Mouse (Mus musculus) intestine, embryonic 14.5 days (tissue): ENCODE results near the gene Zbtb11. TPM values are rescaled to one million over a fixed set of nuclear protein-coding genes. Genes with fewer than 3 reads are reported as not detected.
A peak's percentile ranks its signal among the peaks of the same experiment; 100 is the strongest.

Source experiments
- ATAC-seq: fragments of 200-750 bp; cut with Nextera tagmentation; replicated peaks from 2 replicates; pipeline ENCODE4 v1.8.0; 2017; ENCODE audit warnings: low read depth, moderate number of reproducible peaks, moderate TSS enrichment, moderate library complexity; ENCODE audit not compliant: low FRiP score, low TSS enrichment
- DNase-seq: peaks from one replicate; pipeline ENCODE4 v3.0.0-alpha.2; 2018; ENCODE audit warnings: low spot score
- H3K27ac ChIP-seq: fragments of 300-500 bp; sonication (generic); 2 replicates; pipeline ENCODE4 v1.5.1; 2014; ENCODE audit warnings: low read depth, mild to moderate bottlenecking, control low read depth
- H3K27me3 ChIP-seq: fragments of 300-500 bp; sonication (generic); replicated peaks from 2 replicates; pipeline ENCODE4 v1.6.1; 2014; ENCODE audit warnings: low read length, control low read depth; ENCODE audit not compliant: control insufficient read depth, insufficient read depth
- H3K36me3 ChIP-seq: fragments of 300-500 bp; sonication (generic); 2 replicates; pipeline ENCODE4 v1.6.1; 2014; ENCODE audit warnings: low read length, control low read depth; ENCODE audit not compliant: control insufficient read depth, insufficient read depth
- H3K4me1 ChIP-seq: fragments of 300-500 bp; sonication (generic); replicated peaks from 2 replicates; pipeline ENCODE4 v1.6.1; 2014; ENCODE audit warnings: low read length, control low read depth, mixed read lengths; ENCODE audit not compliant: control insufficient read depth, insufficient read depth
- H3K4me2 ChIP-seq: fragments of 300-500 bp; sonication (generic); 2 replicates; pipeline ENCODE4 v1.6.1; 2014; ENCODE audit warnings: low read length
- H3K4me3 ChIP-seq: fragments of 300-500 bp; sonication (generic); 2 replicates; pipeline ENCODE4 v1.5.1; 2014; ENCODE audit warnings: low read depth, low read length, control low read depth, mixed read lengths
- H3K9ac ChIP-seq: fragments of 300-500 bp; sonication (generic); 2 replicates; pipeline ENCODE4 v1.6.1; 2014; ENCODE audit warnings: mild to moderate bottlenecking, low read length
- H3K9me3 ChIP-seq: fragments of 300-500 bp; sonication (generic); 2 replicates; pipeline ENCODE4 v1.6.1; 2016; ENCODE audit warnings: low read length, control low read depth; ENCODE audit not compliant: control insufficient read depth
- WGBS: fragments of 180-500 bp; shearing (Covaris S2); extraction: QIAGEN DNeasy Blood & Tissue Kit; methylation state at CpG from one replicate; pipeline ENCODE4 v1.1.7; 2014; 5-methylcytosine and 5-hydroxymethylcytosine counted together
- polyA plus RNA-seq: library from polyadenylated mRNA; unstranded; fragments of >200 nt; fragmentation: Nextera tagmentation; extraction: Ambion mirVana; gene quantifications from 2 replicates; pipeline ENCODE4 v1.2.1, GENCODE M21; 2014

Gene Zbtb11
- polyA plus RNA-seq, 1 experiment from 2014 or later: 20.3 TPM

DNA sequence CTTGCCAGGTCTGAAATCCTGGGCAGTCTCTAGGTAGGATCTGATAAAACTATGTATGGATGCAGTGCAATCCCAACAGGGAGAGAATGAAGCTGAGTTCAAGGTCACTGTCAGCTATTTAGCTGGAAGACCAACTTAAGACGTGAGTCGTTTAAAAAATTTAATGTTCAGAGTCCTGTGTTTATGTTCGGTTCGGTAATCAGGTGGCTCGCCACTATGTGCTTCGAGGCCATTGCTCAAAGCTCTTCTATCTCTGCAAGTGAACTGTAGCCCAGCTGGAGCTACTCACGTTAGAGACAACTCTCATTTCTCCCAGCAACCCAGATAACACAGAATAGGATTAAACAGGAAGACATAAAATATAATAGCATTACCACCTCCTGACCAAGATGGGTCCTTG is 40.4 kb downstream of the Zbtb11 start:
- Histone ChIP-seq H3K9me3 (0 out of 2 replicates have a peak, but pooled peaks cover 3% of the 10 kb centered on the region), H3K4me2 (no peak overlapping the region), H3K27me3 (no peaks in the 10 kb centered on the region), H3K4me1 (no peaks in the 10 kb centered on the region), H3K4me3 (no peak overlapping the region), H3K27ac (0 out of 2 replicates have a peak overlapping the region, but pooled peaks have one; percentile 11), H3K9ac (no peak overlapping the region), H3K36me3 (peaks cover 33% of the 10 kb centered on the region)
- DNase-seq (no peak), ATAC-seq (0 out of 2 replicates have a peak, but pooled peaks have one; percentile 11)
- WGBS: 64% methylated on average over 7 of the region's 7 CpGs

DNA sequence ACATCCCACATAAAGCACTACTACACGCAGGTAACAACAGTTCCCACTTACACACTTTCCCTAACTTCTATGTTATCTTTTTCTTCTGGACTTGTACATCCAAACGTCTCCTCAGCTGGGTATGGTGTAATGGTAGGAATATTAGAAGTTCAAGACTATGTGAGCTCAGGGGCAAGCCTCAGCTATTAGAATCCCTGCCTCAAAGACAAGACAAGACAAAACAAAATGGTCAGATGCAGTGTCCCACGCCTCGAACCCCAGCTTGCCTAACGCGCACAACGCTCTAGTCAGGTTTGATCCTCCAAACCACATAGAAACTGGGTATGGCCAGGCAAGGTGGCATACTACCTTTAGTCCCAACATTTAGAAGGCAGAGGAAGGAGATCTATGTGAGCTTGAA is 46.0 kb downstream of the Zbtb11 start:
- H3K4me1 ChIP-seq: 0 out of 2 replicates have a peak, but pooled peaks cover under 1% of the 10 kb centered on the region
- H3K27ac ChIP-seq: no peak overlapping the region
- no peak overlapping the region for H3K4me2 ChIP-seq
- no peak overlapping the region for H3K4me3 ChIP-seq
- H3K9ac ChIP-seq: no peak overlapping the region
- ATAC-seq (no peak), DNase-seq (no peak)
- 94% methylated on average over 7 of the region's 7 CpGs for WGBS
- no peaks in the 10 kb centered on the region for H3K9me3 ChIP-seq
- no peaks in the 10 kb centered on the region for H3K27me3 ChIP-seq
- H3K36me3 ChIP-seq: peaks cover 63% of the 10 kb centered on the region

DNA sequence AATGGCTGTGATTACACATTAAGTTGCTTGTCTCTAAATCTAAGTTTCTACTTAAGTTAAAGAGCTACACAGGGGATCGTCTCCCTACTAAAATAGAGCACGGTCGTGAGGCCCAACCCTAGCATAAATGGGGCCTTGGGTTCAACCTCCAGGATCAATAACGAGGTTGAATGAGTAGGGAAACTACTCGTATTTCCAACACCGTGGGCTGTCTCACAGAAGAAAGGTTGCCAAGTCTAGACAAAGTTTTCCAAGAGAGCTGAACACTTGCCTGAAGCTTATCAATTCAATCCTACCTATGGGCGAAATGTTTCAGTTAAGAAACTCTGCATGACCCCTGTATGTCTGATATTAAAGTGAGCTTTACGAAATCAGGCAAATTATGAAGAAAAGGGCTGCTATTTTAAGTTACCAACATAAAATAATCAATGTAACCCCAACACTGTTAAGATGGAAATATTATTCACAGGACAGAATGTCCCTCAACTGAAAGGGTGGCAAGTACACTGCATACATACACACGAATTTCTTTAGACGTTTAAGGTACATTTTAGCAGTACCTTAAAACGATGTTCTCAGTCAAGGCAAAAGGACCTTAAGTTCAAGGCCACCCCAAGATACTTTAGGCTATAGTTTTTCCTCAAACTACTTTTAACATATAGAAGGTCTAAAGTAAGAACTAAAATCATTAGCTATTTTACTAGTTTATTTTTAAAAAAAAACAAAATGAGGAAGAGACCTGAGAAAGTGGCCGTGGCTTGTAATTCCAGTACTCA is 54.4 kb downstream of the Zbtb11 start:
- DNase-seq: no peak
- H3K4me2 ChIP-seq: peak overlapping the region; percentile 85
- no peaks in the 10 kb centered on the region for H3K9me3 ChIP-seq
- peaks cover 21% of the 10 kb centered on the region for H3K4me1 ChIP-seq
- H3K27ac ChIP-seq: no peak overlapping the region
- 45% methylated on average over 12 of the region's 12 CpGs for WGBS
- H3K4me3 ChIP-seq: peak overlapping the region; percentile 96
- ATAC-seq: no peak
- peaks cover 42% of the 10 kb centered on the region for H3K36me3 ChIP-seq
- peak overlapping the region; percentile 96 for H3K9ac ChIP-seq
- no peaks in the 10 kb centered on the region for H3K27me3 ChIP-seq

DNA sequence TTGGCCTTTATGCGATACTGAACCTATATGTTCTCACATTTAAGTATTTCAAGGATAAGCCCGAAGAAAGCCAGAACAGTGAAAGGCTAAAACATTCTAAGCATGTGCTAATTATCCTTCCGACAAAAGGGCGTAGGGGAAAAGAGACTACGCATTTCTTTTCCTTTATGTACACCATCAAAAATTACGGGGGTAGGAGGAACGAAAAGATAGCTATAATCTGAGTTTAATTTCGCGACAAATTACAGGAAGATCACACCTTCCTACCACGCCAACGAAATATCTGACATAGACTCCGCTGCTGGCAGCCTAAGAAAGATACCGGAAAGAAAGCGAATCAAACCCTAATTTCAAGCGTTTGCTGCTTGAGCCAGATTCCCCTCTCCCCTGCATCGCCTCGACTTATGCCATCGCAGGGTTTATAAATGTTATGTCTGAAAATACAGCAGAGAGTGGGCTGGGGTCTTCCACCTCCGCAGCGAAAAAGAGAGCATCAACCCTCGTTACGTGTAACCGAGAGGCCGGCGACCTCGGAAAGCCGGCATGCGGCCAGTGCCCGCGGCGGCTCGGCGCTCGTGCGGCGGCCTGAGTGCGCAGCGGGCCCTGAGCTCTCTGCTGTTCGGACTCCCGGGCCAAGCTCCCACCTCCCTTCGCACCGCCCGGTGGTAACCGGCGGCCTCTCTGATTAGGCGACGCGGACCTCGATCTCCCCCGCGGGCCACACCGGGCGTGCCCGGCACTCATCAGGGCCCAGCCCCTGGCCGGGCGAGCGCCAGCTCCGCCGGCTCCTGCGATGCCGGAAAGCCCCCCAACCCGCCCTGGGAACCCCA is 55.3 kb downstream of the Zbtb11 start:
- H3K27ac ChIP-seq: peak overlapping the region; percentile 88
- peaks cover 21% of the 10 kb centered on the region for H3K4me1 ChIP-seq
- peak overlapping the region; percentile 85 for H3K4me2 ChIP-seq
- peak overlapping the region; percentile 96 for H3K9ac ChIP-seq
- WGBS: under 1% methylated on average over 59 of the region's 62 CpGs
- no peaks in the 10 kb centered on the region for H3K27me3 ChIP-seq
- H3K4me3 ChIP-seq: peak overlapping the region; percentile 96
- DNase-seq: peak; percentile 89
- no peaks in the 10 kb centered on the region for H3K9me3 ChIP-seq
- peaks cover 47% of the 10 kb centered on the region for H3K36me3 ChIP-seq
- ATAC-seq: peak; percentile 85

DNA sequence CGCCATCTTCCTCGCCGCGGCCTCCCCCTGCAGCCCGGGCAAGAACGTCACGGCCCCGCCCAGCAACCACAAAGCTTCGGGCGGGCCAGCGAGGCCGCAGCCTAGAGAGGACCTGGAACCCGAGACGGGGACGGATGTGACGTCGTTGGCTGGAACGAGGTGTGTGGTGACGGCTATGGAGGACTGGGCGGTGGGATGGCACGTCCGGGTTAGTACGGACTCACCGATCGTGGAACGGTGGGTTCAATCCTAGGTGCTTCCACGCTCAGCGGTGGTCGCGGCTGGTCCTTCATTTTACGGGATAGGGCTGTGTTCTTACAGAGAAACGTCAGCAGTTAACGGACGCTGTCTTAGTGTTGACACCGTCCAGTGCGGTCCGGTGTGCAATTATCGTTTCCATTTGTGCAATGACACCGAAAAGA is 56.0 kb downstream of the Zbtb11 start, which contains the start of gene Pcnp:
Gene Pcnp, minus strand, starts transcription at position 79 of the 422 bp plus-strand sequence.
- peak within 1 kb of the TSS; percentile 96 for H3K9ac ChIP-seq

DNA sequence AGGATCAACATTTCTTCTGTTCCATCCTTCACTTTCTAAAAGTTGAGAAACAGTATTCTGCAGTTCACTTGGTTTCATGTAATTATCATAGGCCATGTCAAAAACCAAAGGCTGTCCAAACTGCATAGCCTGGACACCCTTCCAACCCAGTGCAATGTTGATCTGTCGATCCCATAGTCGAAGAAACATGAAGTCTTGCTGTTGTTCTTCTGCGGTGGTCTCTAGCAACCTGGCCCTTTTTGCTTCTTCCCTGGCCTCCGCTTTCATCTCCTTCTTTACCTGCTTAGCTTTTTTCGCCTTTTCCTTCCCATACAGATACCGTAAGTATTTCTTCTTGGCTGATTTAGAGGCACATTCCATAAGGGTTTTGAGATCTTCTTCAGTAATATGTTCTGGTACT is 60.9 kb downstream of the Zbtb11 start:
- H3K4me3 ChIP-seq: no peak overlapping the region
- no peak overlapping the region for H3K4me2 ChIP-seq
- no peaks in the 10 kb centered on the region for H3K9me3 ChIP-seq
- peaks cover 16% of the 10 kb centered on the region for H3K4me1 ChIP-seq
- WGBS: 93% methylated on average over 6 of the region's 6 CpGs
- H3K9ac ChIP-seq: no peak overlapping the region
- peaks cover 36% of the 10 kb centered on the region for H3K36me3 ChIP-seq
- H3K27me3 ChIP-seq: no peaks in the 10 kb centered on the region
- DNase-seq (no peak), ATAC-seq (no peak)
- no peak overlapping the region for H3K27ac ChIP-seq

More for the DNA sequence above, 56.0 kb downstream of the Zbtb11 start, which contains the start of gene Pcnp:
- H3K36me3 ChIP-seq: peaks cover 49% of the 10 kb centered on the region
- DNase-seq (peak; percentile 98), ATAC-seq (peak; percentile 100)
- no peaks in the 10 kb centered on the region for H3K27me3 ChIP-seq
- H3K27ac ChIP-seq: peak within 1 kb of the TSS; percentile 88
- H3K4me1 ChIP-seq: peaks cover 20% of the 10 kb centered on the region
- peak within 1 kb of the TSS; percentile 85 for H3K4me2 ChIP-seq
- no peaks in the 10 kb centered on the region for H3K9me3 ChIP-seq
- peak within 1 kb of the TSS; percentile 96 for H3K4me3 ChIP-seq
- 0% methylated on average over 39 of the region's 39 CpGs for WGBS

DNA sequence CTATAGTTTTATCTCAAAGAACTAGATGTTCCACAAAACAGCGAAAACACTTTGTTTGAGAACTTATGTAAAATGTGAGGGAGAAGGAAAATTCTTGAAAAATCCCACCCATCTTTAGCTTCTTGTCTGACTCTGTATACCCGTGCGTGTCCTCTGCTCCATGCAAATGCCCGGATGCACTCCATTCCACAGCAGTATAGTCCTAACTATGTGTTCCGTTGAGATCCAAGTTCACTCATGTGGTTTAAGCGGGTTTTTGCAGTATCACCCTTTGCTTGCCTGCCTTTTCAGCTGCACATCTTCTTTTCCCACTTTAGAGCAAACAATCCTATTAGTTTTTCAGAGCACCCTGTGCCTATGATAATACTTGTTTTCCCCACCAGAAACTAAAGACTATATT is 62.8 kb downstream of the Zbtb11 start:
- WGBS: 51% methylated on average over 6 of the region's 6 CpGs
- Histone ChIP-seq H3K27ac (no peak overlapping the region), H3K9me3 (no peaks in the 10 kb centered on the region), H3K4me2 (peak overlapping the region; percentile 88), H3K9ac (peak overlapping the region; percentile 89), H3K27me3 (no peaks in the 10 kb centered on the region), H3K36me3 (peaks cover 36% of the 10 kb centered on the region), H3K4me3 (peak overlapping the region; percentile 96), H3K4me1 (peaks cover 8% of the 10 kb centered on the region)
- DNase-seq: no peak
- no peak for ATAC-seq

DNA sequence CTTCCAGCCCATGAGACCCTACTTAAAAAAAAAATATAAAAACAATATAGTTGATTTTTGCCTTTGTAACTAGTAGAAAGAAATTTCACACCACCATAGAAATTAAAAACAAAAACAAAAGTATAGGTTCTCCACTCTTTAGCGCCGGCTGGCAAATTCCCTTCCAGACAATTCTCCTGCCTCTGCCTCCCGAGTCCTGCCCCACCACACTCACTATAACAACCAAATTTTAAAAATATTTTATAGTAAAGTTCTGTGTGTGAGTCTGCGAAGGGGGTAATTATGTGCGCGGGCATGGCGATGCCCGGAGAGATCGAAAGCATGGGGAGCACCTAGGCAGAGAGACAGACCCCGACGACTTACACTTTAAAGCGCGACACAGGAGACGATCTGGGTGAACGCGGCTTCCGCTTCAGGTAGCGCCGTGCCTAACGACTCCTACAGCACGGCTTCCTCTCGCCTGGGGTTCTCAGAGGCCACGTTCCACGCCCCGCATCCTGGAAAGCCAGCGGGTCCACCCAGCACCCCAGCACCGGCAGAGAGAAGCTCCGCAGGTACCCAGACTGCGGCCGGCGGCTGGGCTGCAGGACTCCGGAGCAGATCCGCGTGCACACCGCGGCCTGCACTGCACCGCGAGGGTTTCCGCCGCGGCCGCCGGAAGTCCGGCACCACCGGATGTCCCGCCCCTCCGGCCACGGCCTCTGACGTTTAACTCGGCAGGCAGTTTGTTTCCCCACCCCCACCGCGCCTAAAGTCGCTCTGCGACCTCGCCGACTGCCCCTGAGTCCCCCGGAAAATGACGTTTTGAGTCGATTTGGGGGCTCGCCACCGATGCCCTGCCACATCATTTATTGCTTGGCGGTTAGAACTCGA is 63.7 kb downstream of the Zbtb11 start, which contains the start of gene Trmt10c:
Gene Trmt10c, minus strand, starts transcription at position 682 of the 873 bp plus-strand sequence.
- Histone ChIP-seq H3K27ac (peak within 1 kb of the TSS; percentile 88), H3K9me3 (no peaks in the 10 kb centered on the region), H3K36me3 (peaks cover 28% of the 10 kb centered on the region), H3K4me2 (peak within 1 kb of the TSS; percentile 88), H3K4me3 (peak within 1 kb of the TSS; percentile 96), H3K9ac (peak within 1 kb of the TSS; percentile 89), H3K27me3 (no peaks in the 10 kb centered on the region), H3K4me1 (peaks cover 8% of the 10 kb centered on the region)
- DNase-seq: peak; percentile 96
- under 1% methylated on average over 63 of the region's 63 CpGs for WGBS
- peak; percentile 100 for ATAC-seq
